11 mouse cellular contexts compared by ENCODE assay signal in the genomic region with DNA sequence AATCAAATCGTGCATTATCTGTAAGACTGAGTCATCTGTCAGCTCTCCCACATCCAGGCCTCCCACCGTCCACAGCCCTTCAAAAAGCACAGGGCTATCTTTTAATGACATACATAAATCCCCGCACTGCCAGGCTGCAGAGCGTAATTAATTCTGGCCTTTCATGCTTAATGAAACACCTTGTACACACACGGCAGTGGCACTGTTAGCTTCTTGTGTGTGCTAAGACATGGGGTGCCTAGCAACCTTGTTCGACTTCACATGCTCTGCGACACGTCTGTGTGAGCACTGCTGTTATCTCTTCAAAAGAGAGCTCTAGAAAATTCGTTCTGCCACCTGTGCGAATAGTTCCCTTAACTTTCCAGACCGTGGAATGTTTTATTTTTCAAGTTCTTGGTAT.
DNase-seq lines count a peak whose midpoint lies in the region; ATAC-seq and TF ChIP-seq lines count a peak whose summit lies in the region.
"Had no signal": no experiment of that assay in that cellular context is flagged by ENCODE, and none has a peak within 500 bp of the region (broad histone marks: within the 10 kb centered on the region; RNA-seq: fewer than 3 reads in every experiment).

No protein-coding gene starts in this region.

- WGBS in hindbrain, postnatal 0 days = 44% methylated on average over 11 of the region's 11 CpGs
- 76% methylated on average over 11 of the region's 11 CpGs for WGBS in kidney, adult 2 months

- no peak overlapping the region; the same call in 1 of the 2 replicates for H3K27ac ChIP-seq in hindbrain, postnatal 0 days
- H3K27ac ChIP-seq in kidney, adult 2 months (ENCODE audit: insufficient read depth, low read depth, low read length) = no peak overlapping the region
- H3K27ac ChIP-seq: embryonic facial prominence, embryonic 10.5 days had no signal

- no peaks in the 10 kb centered on the region for H3K9me3 ChIP-seq in hindbrain, postnatal 0 days (ENCODE audit: low read length)
- H3K9me3 ChIP-seq: embryonic facial prominence, embryonic 10.5 days had no signal

- TF ChIP-seq POLR2A in kidney, adult 2 months (IDR thresholded peaks at IDR 0.05; ENCODE audit: low read depth, low read length) = no peak

- H3K36me3 ChIP-seq in hindbrain, postnatal 0 days (ENCODE audit: insufficient read depth, low read length) = no peaks in the 10 kb centered on the region
- no peaks in the 10 kb centered on the region for H3K36me3 ChIP-seq in kidney, adult 2 months (ENCODE audit: control insufficient read depth, insufficient read depth, low read length)
- H3K36me3 ChIP-seq: embryonic facial prominence, embryonic 10.5 days had no signal

- DNase-seq in cerebellum, postnatal 10 days = peak; percentile 9 to 26
- DNase-seq in cerebellum, adult 9-10 months = no peak
- DNase-seq in left cerebral cortex, postnatal 4 days = peak; percentile 22
- DNase-seq in left cerebral cortex, postnatal 36 days (ENCODE audit: low spot score in 2 of 2) = no peak
- peak; percentile 54 for DNase-seq in hindbrain, postnatal 0 days (ENCODE audit: low spot score)
- DNase-seq in retina, postnatal 1 day = peak; percentile 29
- no peak for DNase-seq in cerebellum, adult 18-20 months
- no peak for DNase-seq in kidney, adult 2 months
- DNase-seq: kidney, adult 18-20 months had no signal

- H3K4me3 ChIP-seq in hindbrain, postnatal 0 days (ENCODE audit: low read length) = no peak overlapping the region; the same call in 1 of the 2 replicates
- no peak overlapping the region for H3K4me3 ChIP-seq in kidney, adult 2 months (ENCODE audit: insufficient read depth, low read depth, low read length)
- H3K4me3 ChIP-seq: embryonic facial prominence, embryonic 10.5 days had no signal

- peak overlapping the region; percentile 83 for H3K4me2 ChIP-seq in hindbrain, postnatal 0 days (ENCODE audit: low read depth, low read length)

- H3K9ac ChIP-seq in hindbrain, postnatal 0 days (replicated peaks; ENCODE audit: low read length) = 0 out of 2 replicates have a peak overlapping the region, but pooled peaks have one; percentile 9

- H3K4me1 ChIP-seq in hindbrain, postnatal 0 days (ENCODE audit: insufficient read depth, low read length) = no peaks in the 10 kb centered on the region
- H3K4me1 ChIP-seq in kidney, adult 2 months (ENCODE audit: control insufficient read depth, insufficient read depth, low read length) = no peaks in the 10 kb centered on the region; the same call in 1 of the 2 replicates

- intact Hi-C loops in left cerebral cortex, postnatal 4 days (cut with DNase I) = no loop called here
- intact Hi-C loops in left cerebral cortex, postnatal 36 days (cut with DNase I) = loop anchor here (5.0 to 10.0 kb wide), 2 partner anchors 100 to 117 kb away; no protein-coding TSS in a partner anchor

- no peak for TF ChIP-seq CTCF in hindbrain, postnatal 0 days (IDR thresholded peaks at IDR 0.05; ENCODE audit: low read depth)
- TF ChIP-seq CTCF in kidney, adult 2 months (conservative IDR thresholded peaks at IDR 0.05; ENCODE audit: insufficient read depth, insufficient read length, low read depth, low read length) = no peak

- H3K27me3 ChIP-seq in hindbrain, postnatal 0 days (ENCODE audit: insufficient read depth, low read length) = no peaks in the 10 kb centered on the region
- H3K27me3 ChIP-seq in kidney, adult 2 months (replicated peaks; ENCODE audit: control insufficient read depth, insufficient read depth, low read length) = no peaks in the 10 kb centered on the region

- ATAC-seq in hindbrain, postnatal 0 days = no peak; the same call in 1 of the 2 replicates
- ATAC-seq: lung, postnatal 0 days had no signal

Comparison
In these comparisons a context has a peak if more than half of its experiments do, and no peak if none do; other contexts are left out.
1. DNase-seq: peak in cerebellum, postnatal 10 days (2 of 2), left cerebral cortex, postnatal 4 days (single experiment), hindbrain, postnatal 0 days (single experiment) and retina, postnatal 1 day (single experiment); none in cerebellum, adult 9-10 months (single experiment), left cerebral cortex, postnatal 36 days (0 of 2), cerebellum, adult 18-20 months (0 of 2) and kidney, adult 2 months (single experiment).